Mouse (Mus musculus) cerebellum, adult 8-10 months (tissue): Measurements from ENCODE around the gene Ank3.

Experiments
- DNase-seq: peaks from one replicate; pipeline ENCODE4 v3.0.0; 2022

The Ank3 gene

DNA sequence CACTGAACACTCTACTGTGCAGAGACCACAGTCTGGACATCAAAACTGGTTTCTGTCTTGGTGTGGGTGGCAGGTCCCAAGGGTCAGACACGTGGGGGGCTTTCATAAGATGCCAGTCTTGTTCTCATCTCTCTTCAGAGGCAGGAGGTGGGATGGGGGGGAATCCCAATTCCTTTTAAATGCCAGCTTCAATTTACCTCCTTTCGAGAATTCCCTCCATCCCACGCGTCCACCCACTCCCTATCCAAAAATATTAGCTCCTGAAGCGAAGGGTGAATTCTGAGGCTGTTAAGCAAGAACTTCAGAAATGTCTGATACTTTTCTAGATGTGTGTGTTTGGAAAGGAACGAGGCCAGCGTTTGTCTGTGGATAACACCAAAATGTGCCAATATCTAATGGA lies 177.7 kb downstream of the Ank3 start:
- DNase-seq: no peak

DNA sequence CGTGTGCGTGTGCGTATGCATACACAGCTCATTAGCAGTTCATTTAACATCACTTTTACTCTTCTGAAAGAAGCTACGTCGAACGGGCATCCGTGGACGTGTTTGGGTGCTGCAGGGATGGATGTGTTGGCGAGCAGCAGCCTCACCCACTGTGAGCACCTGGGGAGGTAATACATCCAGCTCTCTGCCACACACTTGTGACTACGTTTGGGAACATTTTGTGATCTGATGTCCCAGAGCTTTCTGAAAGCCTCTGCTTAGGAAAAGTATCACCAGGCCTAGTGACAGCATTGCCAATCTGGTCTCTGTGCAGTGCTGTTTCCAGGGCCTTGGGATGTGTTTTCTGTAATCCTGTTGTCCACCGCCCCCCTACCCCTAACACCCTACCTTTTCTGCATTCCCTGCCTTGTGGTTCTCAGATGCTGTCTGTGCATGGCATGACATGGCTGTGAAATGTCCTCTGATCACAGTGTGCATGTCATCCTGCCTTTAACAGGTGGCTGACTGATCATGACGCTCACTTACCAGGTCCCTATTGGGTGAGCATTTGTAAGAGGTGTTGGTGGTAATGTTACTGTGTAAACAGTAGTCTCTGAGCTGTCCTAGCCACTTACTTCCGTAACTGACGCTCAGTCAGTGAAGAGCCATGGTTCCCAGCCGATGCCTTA lies 178.6 kb downstream of the Ank3 start:
- no peak for DNase-seq

DNA sequence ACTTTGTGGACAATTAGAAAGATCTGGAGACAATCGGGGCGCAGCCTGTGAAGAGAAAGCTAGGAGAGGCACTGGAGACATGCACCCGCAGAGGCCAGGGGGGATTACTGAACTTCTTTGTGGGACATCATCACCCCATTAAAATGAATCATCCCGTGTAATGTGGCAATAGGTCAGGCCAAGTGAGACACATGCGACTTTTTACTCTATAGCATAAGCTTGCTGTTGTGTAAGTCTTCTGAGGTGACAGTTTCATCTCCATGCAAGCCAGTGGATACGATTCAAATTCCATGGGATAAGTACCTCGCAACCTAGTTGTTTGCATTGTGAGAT lies 179.1 kb downstream of the Ank3 start:
- no peak for DNase-seq

DNA sequence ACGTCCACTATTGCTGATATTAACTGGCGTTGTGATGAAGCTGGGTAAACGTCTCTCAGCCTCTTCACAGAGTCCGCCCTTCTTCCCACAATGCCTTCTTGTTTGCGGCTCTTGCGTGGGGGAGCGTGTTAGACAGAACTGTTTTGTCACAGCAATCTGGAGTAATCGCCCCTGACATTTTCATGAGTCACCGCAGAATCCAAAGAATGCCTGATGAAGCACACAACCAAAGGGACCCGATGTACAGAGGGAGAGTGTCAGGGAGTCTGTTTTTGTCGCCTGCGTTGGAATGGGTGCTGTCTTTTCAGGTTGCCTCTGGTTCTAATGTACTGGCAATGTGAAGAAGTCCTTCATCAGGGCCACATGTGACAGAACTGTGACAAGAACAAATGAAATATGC lies 181.0 kb downstream of the Ank3 start:
- no peak for DNase-seq

GRCm38 (mm10) chr10:69581525-69581924 lies 183.0 kb downstream of the Ank3 start:
- no peak for DNase-seq

GRCm38 (mm10) chr10:69583874-69584481 lies 185.4 kb downstream of the Ank3 start:
- DNase-seq: no peak

DNA sequence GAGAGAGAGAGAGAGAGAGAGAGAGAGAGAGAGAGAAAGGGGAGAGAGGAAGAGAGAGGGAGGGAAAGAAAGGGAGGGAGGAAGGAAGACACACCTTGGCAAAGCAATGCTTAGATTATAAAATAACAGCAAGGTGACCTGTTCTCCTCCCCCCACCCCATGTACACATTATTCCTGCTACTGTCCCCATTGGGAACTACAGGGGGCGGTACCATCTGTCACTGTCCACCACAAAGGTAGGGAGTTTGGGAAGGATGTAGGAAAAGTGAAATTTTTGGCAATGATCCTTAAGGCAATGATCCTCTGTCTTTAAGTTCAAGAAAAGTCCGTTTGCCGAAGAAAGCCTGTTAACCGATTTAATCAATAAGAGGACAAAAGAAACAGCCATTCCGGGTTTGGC lies 186.0 kb downstream of the Ank3 start:
- no peak for DNase-seq

DNA sequence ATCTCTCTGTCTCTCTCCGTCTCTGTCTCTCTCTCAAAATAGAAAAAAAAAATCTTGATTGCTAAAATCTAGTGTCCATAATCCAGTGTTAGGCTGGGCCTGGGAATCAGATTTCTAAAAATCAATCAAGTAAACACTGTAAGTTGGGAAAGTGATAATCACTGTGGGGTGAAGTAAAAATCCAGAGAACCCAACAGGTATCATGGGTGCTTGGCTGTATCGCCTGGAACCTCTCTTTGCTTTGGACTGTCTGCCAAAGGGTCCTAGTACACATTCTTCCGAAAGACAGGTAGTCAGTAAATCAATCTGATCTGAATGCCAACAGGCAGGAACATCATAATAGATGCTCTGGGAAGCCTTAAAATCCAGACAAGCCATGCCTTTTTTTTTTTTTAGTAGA lies 186.7 kb downstream of the Ank3 start:
- DNase-seq: no peak

GRCm38 (mm10) chr10:69594186-69595131 lies 195.9 kb downstream of the Ank3 start:
- DNase-seq: peak; percentile 84

DNA sequence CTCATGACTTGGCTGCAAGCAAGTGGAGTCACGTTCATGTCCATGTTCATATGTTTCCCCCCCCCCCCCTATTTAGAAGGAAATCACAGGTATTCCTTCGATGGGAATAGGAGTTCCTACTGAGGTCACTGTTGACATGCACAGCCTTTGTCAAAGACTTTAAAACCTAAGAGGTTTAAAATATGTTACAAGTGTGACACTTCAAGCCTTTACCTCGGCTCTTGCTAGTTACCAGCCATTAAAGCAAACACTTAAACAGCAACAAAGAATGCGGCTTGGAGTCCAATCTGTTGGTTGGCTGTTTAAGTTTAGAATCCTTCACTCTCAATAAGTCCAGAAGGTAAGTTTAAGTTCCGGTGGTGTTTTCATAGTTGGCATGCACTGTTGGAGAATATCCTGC lies 196.9 kb downstream of the Ank3 start:
- DNase-seq: no peak

DNA sequence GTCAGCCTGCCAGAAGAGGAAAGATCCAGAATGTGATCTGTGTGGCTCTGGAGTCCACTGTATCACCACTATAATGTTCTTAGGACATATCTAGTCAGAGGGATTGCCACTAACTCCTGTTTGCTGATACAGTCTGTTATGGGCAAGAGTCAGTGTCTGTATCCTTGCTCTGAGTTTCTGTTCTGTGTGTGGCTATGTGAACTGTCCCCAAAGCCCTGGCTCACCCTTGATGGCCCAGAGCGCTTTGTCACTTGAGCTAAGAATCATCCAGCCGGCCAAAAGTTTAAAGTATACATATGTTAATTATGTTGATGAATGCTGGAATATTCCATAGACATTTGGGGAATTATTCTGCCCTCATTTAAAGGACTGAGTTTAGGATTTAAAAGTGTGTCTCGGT lies 202.9 kb downstream of the Ank3 start:
- no peak for DNase-seq

DNA sequence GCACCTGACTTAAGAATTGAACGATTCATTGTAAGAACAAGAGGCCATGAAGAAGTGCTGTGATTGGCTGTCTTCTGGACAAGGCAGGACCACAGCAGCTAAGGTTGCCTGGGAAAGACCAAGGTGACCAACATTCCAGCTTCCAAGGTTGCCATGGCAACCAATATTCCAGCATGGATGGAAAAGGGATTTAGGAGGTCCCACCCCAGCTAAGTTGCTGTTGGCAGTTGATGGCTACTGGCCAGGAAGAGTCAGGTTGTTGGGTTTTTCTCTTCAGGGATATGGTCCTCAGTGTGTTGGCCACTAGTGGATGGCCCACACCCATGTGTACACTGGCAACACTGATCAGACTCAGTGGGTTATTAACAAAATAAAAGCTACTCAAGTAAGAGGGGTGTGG lies 204.1 kb downstream of the Ank3 start:
- DNase-seq: no peak

DNA sequence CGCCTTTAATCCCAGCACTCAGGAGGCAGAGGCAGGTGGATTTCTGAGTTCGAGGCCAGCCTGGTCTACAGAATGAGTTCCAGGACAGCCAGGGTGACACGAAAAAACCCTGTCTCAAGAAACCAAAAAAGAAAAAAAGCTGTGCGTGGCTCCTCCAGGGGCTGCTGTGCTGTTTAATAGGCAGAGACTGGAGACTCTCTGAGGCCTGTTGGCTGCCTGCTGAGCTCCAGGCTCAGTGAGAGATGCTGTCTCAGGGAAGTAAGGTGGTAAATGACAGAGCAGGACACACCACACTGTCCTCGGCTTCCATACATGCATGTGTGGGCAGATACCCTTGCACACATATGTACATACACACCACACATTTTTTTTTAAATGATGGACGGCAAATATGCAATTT lies 206.0 kb downstream of the Ank3 start:
- no peak for DNase-seq

DNA sequence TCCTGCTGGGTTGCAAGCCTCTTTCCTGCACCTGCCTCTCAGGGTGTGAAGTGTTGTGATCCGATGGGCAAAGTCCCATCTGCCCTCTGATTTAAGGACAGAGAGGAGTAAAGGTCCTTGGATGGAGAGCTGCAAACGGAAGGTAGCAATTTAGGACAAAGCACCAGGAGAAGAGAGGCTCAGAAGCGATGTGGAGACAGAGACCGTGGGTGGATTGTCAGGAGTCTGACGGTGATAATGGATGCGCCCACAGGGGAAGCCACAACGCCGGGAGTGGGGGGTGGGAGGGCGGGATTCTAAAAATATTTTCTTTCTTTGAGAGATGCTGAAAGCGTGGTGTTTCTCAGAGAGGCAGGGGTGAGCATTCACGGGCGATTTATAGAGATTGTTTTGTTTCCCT lies 206.6 kb downstream of the Ank3 start:
- no peak for DNase-seq

DNA sequence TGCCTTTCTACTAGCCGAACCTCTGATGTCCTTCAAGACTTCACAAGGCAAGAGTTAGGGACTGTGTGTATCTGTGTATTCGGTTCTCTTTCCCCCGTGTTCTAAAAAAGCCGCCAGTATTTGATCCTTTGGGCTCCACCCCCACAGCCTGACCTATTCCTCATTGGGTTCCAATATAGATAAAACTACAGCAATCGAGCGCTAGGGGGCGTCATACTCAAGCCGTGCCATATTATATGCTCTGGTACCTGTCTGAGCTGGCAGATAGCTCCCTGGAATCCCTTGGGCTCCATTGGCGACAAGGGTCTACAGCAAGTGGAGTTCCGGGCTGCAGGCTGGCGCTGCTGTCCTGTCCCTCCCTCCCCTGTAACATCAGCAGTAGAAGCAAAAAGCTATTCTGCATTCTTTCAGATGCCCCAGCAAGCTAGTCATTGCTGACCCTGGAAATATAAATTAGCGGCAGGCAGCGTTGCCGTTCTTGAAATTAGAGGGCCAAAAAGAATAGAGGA lies 209.1 kb downstream of the Ank3 start:
- no peak for DNase-seq

DNA sequence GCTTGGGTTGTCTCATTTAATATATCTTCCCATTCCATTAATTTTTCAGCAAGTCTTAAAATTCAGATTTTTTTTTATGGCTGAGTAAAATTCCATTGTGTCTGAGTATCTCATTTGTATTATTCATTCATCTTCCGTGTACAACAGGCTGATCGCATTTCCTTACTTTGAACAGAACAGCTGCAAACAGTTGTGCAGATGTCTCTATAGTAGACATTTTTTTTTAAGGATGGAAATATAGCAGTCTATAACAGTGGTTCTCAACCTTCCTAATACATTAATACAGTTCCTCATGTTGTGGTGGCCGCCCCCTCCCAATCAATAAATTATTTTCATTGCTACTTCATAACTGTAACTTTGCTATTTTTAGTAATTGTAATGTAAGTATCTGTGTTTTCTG lies 212.7 kb downstream of the Ank3 start:
- DNase-seq: no peak

DNA sequence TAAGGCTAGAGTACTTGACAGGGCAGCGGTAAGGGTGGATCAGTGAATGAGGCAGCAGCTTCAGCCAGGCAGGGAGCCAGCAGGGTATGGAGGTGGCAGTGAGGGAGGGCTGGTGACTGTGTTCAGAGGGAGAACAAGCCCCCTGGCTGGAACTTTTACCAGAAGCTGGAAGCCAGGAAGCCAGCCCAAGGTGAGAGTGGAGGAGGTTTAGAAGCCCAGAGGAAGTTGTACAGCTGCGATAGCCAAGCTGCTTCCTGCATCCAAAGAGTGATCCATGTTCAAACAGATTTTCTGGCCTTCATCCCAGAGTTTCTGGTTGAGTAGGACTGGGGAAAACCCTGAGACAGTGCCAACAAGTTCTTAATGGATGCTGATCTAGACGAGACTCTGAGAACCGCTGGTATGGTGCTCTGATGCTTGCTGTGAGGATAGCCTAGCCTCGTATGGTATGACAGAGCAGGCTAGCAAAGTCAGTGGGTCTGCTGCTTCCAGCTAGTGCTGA lies 213.3 kb downstream of the Ank3 start:
- no peak for DNase-seq

DNA sequence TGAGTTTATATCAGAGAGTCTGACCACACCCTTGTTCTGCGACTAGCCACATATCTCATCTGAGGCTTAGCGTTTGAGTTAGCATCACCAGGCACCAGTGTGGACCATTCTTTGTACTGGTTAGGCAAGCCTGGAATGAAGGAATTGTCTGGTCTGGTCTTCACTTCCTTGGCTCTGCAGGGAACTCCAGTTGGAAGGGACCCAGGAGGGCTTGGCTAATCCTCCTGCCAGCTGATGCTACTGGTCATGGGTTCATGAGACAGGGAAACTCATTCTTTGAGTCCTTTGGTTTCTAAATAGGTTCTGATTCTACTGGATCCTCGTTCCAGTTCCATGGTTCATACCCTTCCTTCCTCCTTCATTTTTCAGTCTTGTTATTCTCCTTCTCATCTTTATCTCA lies 218.4 kb downstream of the Ank3 start:
- no peak for DNase-seq

- DNase-seq: no peak
These were observed 219.1 kb downstream of the Ank3 start for GRCm38 (mm10) chr10:69617537-69618112.

DNA sequence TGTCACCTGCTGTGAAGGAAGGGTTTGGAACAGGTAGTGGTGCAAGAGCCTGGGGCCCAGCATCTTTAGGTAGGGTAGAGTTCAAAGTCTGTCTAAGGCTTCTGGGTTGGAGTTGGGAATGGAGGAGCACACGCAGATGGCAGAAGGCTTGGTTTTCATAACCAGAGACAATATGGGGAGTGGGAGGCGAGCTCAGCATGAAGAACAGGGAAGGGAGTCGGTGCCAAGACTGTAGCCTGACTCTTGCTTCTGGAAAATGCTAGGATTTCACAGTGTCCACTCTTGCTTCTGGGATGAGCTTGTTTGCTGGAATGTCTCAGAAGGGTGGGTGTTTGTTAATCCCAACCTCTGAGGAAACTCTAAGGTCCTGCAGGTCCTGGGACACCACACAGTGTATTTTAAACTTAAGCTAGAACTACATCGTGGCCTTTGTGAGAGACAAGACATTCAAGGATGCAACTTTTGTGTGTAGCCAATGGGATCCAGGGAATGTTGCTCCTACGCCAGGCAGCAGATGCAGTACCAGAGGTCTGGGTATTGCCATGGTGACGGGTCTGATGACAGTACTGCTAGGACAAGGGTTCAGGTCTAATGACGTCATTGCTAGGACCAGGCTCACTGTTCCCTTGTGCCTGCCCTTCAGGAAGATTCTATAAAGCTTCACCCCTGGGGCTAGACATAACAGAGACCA lies 222.3 kb downstream of the Ank3 start:
- no peak for DNase-seq

GRCm38 (mm10) chr10:69627767-69628166 lies 229.2 kb downstream of the Ank3 start:
- no peak for DNase-seq

DNA sequence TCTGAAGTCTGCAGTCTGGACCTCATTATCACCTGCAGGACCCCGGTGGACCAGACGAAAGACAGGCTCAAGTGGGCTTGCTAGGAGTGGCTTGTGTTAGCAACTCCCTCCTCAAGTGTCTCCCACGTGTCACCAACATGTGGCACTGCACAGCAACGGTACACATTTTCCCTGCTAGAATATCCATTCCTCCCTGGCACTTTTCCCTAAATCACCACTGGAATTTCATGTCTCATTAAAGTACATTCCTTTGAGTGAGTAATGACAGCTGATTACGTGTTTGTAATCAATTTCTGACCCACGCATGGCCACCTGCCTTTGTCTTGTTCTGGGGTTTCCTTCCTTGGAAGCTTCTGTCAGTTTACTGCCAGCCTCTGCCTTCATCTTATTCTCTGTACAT lies 230.2 kb downstream of the Ank3 start:
- no peak for DNase-seq
